Mouse (Mus musculus): ENCODE measurements around the gene Ttc28. TPM values are rescaled to one million over a fixed set of nuclear protein-coding genes. Genes with fewer than 3 reads are reported as not detected.

Ttc28 gene
- total and polyA plus RNA-seq, 3 experiments: 1.1 to 1.8 TPM; not detected in 1

DNA sequence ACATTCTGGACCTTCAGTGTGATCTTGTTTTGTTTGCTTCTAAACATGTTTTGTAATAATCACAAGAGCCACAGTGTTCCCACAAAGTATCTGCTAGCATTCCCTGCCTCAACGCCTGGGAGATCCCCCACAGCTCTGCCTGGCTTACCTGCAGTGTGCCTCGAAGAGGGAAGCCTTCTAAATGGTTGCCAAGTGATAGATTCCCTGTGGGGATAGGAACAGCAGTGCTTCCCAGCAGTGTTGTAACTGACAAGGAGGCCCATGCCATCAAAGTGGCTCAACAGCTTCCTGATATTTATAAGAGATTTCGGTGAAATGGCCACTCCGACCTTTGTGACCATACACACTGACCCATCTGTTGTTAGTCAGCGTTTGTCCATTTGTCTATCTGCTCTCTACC, 324.6 kb downstream of the Ttc28 start:
- no peaks in the 10 kb centered on the region for H3K36me3 ChIP-seq (ENCODE audit: control insufficient read depth in 1 of 2, insufficient read depth in 2 of 2, low read length in 2 of 2)
- H3K4me3 ChIP-seq (ENCODE audit: control insufficient read depth in 1 of 2, insufficient read depth in 1 of 2, low read depth in 2 of 2, low read length in 2 of 2): no peak overlapping the region
- DNase-seq (ENCODE audit: low read depth, low spot score): no peak
- no peaks in the 10 kb centered on the region for H3K9me3 ChIP-seq (replicated peaks; ENCODE audit: insufficient read depth, low read length)
- H3K79me2 ChIP-seq (ENCODE audit: control insufficient read depth, insufficient read depth, low read length, poor library complexity): no peaks in the 10 kb centered on the region
- no peaks in the 10 kb centered on the region for H3K4me1 ChIP-seq (ENCODE audit: control insufficient read depth in 1 of 2, insufficient read depth in 2 of 2, low read length in 2 of 2)
- H3K27ac ChIP-seq (ENCODE audit: control insufficient read depth, low read depth, low read length): no peak overlapping the region
- TF ChIP-seq JUND (IDR thresholded peaks at IDR 0.05; ENCODE audit: low read depth, low read length): no peak
- no peak for TF ChIP-seq POLR2AphosphoS2 (IDR thresholded peaks at IDR 0.05; ENCODE audit: low read length)
- TF ChIP-seq POLR2A (IDR thresholded peaks at IDR 0.05; ENCODE audit: control insufficient read depth in 1 of 2, insufficient read depth in 1 of 2, low read depth in 1 of 2, low read length in 2 of 2, poor library complexity in 1 of 2): no peak
- TF ChIP-seq GATA1 (IDR thresholded peaks at IDR 0.05; ENCODE audit: low read depth, low read length): no peak
- no peak for TF ChIP-seq EP300 (IDR thresholded peaks at IDR 0.05; ENCODE audit: low read depth in 1 of 2, low read length in 2 of 2)
- no peak for TF ChIP-seq USF1 (IDR thresholded peaks at IDR 0.05; ENCODE audit: low read depth, low read length)
- no peak for TF ChIP-seq ELF1 (IDR thresholded peaks at IDR 0.05; ENCODE audit: low read depth, low read length)
- no peak for TF ChIP-seq KAT2A (conservative IDR thresholded peaks at IDR 0.05; ENCODE audit: low read depth, low read length)
- no peak for TF ChIP-seq NRF1 (IDR thresholded peaks at IDR 0.05; ENCODE audit: insufficient read depth, low read depth, low read length, poor library complexity, severe bottlenecking)
- TF ChIP-seq TBP (IDR thresholded peaks at IDR 0.05; ENCODE audit: low read depth, low read length): no peak
- no peak for TF ChIP-seq SMC3 (IDR thresholded peaks at IDR 0.05; ENCODE audit: low read depth, low read length)
- TF ChIP-seq POLR2AphosphoS5 (IDR thresholded peaks at IDR 0.05; ENCODE audit: borderline replicate concordance, low read depth, low read length): no peak
- H3K9ac ChIP-seq (ENCODE audit: control insufficient read depth, low read depth, low read length, poor library complexity, severe bottlenecking): no peak overlapping the region
- no peaks in the 10 kb centered on the region for H3K27me3 ChIP-seq (ENCODE audit: control insufficient read depth in 1 of 2, insufficient read depth in 2 of 2, low read length in 2 of 2)

DNA sequence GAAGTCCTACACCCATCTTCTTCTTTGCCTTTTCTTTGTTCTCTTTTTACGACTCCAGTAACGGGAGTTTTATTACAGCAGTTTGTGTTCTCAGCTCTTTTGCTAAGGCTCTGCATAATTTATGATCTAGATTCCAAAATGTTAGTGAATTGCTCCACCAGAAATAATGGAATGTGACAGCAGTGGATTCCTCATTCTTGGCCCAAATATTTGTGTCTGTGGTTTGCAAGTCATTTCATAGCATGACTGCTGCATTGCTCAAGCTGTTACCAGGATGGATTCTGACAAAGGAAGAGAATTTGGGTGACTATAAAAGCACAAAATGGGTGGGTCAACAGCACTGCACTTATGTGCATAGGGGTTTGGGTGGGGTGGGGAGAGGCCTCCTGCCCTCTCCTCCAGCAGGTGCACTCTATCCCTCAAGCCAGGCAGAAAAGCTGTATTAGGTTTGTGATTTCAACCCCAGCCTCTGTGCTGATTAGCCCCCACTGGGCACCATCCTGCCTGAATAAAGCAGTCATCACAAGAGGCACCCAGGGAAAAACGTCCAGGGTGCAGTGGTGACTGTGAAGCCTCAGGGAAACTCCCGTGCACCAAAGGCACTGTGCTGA, 325.5 kb downstream of the Ttc28 start:
- Histone ChIP-seq H3K79me2 (ENCODE audit: control insufficient read depth, insufficient read depth, low read length, poor library complexity) (no peaks in the 10 kb centered on the region), H3K4me1 (ENCODE audit: control insufficient read depth in 1 of 2, insufficient read depth in 2 of 2, low read length in 2 of 2) (no peaks in the 10 kb centered on the region), H3K9ac (ENCODE audit: control insufficient read depth, low read depth, low read length, poor library complexity, severe bottlenecking) (no peak overlapping the region), H3K9me3 (replicated peaks; ENCODE audit: insufficient read depth, low read length) (no peaks in the 10 kb centered on the region), H3K36me3 (ENCODE audit: control insufficient read depth in 1 of 2, insufficient read depth in 2 of 2, low read length in 2 of 2) (no peaks in the 10 kb centered on the region), H3K4me3 (ENCODE audit: control insufficient read depth in 1 of 2, insufficient read depth in 1 of 2, low read depth in 2 of 2, low read length in 2 of 2) (no peak overlapping the region), H3K27ac (ENCODE audit: control insufficient read depth, low read depth, low read length) (no peak overlapping the region), H3K27me3 (ENCODE audit: control insufficient read depth in 1 of 2, insufficient read depth in 2 of 2, low read length in 2 of 2) (no peaks in the 10 kb centered on the region)
- no peak for DNase-seq (ENCODE audit: low read depth, low spot score)
- TF ChIP-seq MYC (IDR thresholded peaks at IDR 0.05; ENCODE audit: low read depth, low read length) (no peak), MEF2A (IDR thresholded peaks at IDR 0.05; ENCODE audit: extremely low read depth, insufficient replicate concordance, low read depth, low read length, poor library complexity, severe bottlenecking) (no peak), POLR2A (IDR thresholded peaks at IDR 0.05; ENCODE audit: control insufficient read depth in 1 of 2, insufficient read depth in 1 of 2, low read depth in 1 of 2, low read length in 2 of 2, poor library complexity in 1 of 2) (no peak), SMC3 (IDR thresholded peaks at IDR 0.05; ENCODE audit: low read depth, low read length) (no peak), SIN3A (IDR thresholded peaks at IDR 0.05; ENCODE audit: low read length) (no peak), JUND (IDR thresholded peaks at IDR 0.05; ENCODE audit: low read depth, low read length) (no peak)

Data from MEL (cell line).